Mouse (Mus musculus) forebrain, embryonic 11.5 days (tissue): ENCODE data around the gene Cenpq. TPM values are rescaled to one million over a fixed set of nuclear protein-coding genes. Genes with fewer than 3 reads are reported as not detected.

ENCODE experiments used
- ATAC-seq: fragments of 200-750 bp; cut with Nextera tagmentation; replicated peaks from 2 replicates; pipeline ENCODE4 v1.8.0; 2017; ENCODE audit warnings: moderate TSS enrichment; ENCODE audit not compliant: low FRiP score
- DNase-seq: peaks from one replicate; pipeline ENCODE4 v3.0.0-alpha.2; 2017; ENCODE audit warnings: low spot score
- H3K27ac ChIP-seq: fragments of 300-500 bp; sonication (generic); 2 replicates; pipeline ENCODE4 v1.5.1; 2014; ENCODE audit warnings: low read depth, low read length
- H3K27me3 ChIP-seq: fragments of 300-500 bp; sonication (generic); 2 replicates; pipeline ENCODE4 v1.6.1; 2014; ENCODE audit warnings: mild to moderate bottlenecking, low read length, mixed read lengths; ENCODE audit not compliant: control insufficient read depth, insufficient read depth
- H3K36me3 ChIP-seq: fragments of 300-500 bp; sonication (generic); 2 replicates; pipeline ENCODE4 v1.6.1; 2014; ENCODE audit warnings: mild to moderate bottlenecking, low read length, moderate library complexity, mixed read lengths; ENCODE audit not compliant: control insufficient read depth, insufficient read depth
- H3K4me1 ChIP-seq: fragments of 300-500 bp; sonication (generic); replicated peaks from 2 replicates; pipeline ENCODE4 v1.6.1; 2014; ENCODE audit warnings: low read length, mixed read lengths; ENCODE audit not compliant: control insufficient read depth, insufficient read depth
- H3K4me2 ChIP-seq: fragments of 300-500 bp; sonication (generic); 2 replicates; pipeline ENCODE4 v1.6.1; 2014; ENCODE audit warnings: low read depth, mild to moderate bottlenecking, low read length, moderate library complexity, mixed read lengths; ENCODE audit not compliant: severe bottlenecking
- H3K4me3 ChIP-seq: fragments of 300-500 bp; sonication (generic); 2 replicates; pipeline ENCODE4 v1.5.1; 2014; ENCODE audit warnings: low read depth, low read length
- H3K9ac ChIP-seq: fragments of 300-500 bp; sonication (generic); 2 replicates; pipeline ENCODE4 v1.6.1; 2014; ENCODE audit warnings: low read length
- H3K9me3 ChIP-seq: fragments of 300-500 bp; sonication (generic); 2 replicates; pipeline ENCODE4 v1.6.1; 2016; ENCODE audit warnings: low read length, mixed read lengths; ENCODE audit not compliant: control insufficient read depth
- WGBS: fragments of 180-500 bp; shearing (Covaris S2); extraction: QIAGEN DNeasy Blood & Tissue Kit; methylation state at CpG from one replicate; pipeline ENCODE4 v1.1.7; 2014; 5-methylcytosine and 5-hydroxymethylcytosine counted together
- polyA plus RNA-seq: library from polyadenylated mRNA; unstranded; fragments of >200 nt; fragmentation: Nextera tagmentation; extraction: Ambion mirVana; gene quantifications from 2 replicates; pipeline ENCODE4 v1.2.1, GENCODE M21; 2014

Gene Cenpq
- polyA plus RNA-seq, 1 experiment from 2014 or later, result 46.4 TPM

- DNase-seq, result no peak
- 76% methylated on average over 4 of the region's 4 CpGs for WGBS
These were observed 31.5 kb downstream of the Cenpq start for GRCm38 (mm10) chr17:40903345-40903744.

GRCm38 (mm10) chr17:40899783-40900363 lies 35.0 kb downstream of the Cenpq start:
- no peak overlapping the region for H3K27ac ChIP-seq
- no peaks in the 10 kb centered on the region for H3K27me3 ChIP-seq
- 27% methylated on average over 4 of the region's 4 CpGs for WGBS
- no peaks in the 10 kb centered on the region for H3K4me1 ChIP-seq
- ATAC-seq (no peak), DNase-seq (no peak)
- H3K4me2 ChIP-seq, result no peak overlapping the region
- no peak overlapping the region for H3K4me3 ChIP-seq
- no peaks in the 10 kb centered on the region for H3K36me3 ChIP-seq
- H3K9me3 ChIP-seq, result no peaks in the 10 kb centered on the region
- no peak overlapping the region for H3K9ac ChIP-seq

More at GRCm38 (mm10) chr17:40903345-40903744, 31.5 kb downstream of the Cenpq start:
- Histone ChIP-seq H3K9ac (no peak overlapping the region), H3K36me3 (no peaks in the 10 kb centered on the region), H3K27me3 (no peaks in the 10 kb centered on the region), H3K4me1 (no peaks in the 10 kb centered on the region), H3K4me3 (no peak overlapping the region), H3K27ac (no peak overlapping the region), H3K4me2 (no peak overlapping the region), H3K9me3 (no peaks in the 10 kb centered on the region)
- no peak for ATAC-seq

GRCm38 (mm10) chr17:40896863-40897262 lies 38.0 kb downstream of the Cenpq start:
- H3K9me3 ChIP-seq, result no peaks in the 10 kb centered on the region
- no peak overlapping the region for H3K27ac ChIP-seq
- no peaks in the 10 kb centered on the region for H3K27me3 ChIP-seq
- no peaks in the 10 kb centered on the region for H3K4me1 ChIP-seq
- H3K4me3 ChIP-seq, result no peak overlapping the region
- no peaks in the 10 kb centered on the region for H3K36me3 ChIP-seq
- DNase-seq (no peak), ATAC-seq (0 out of 2 replicates have a peak, but pooled peaks have one; percentile 24)
- H3K4me2 ChIP-seq, result no peak overlapping the region
- no peak overlapping the region for H3K9ac ChIP-seq
- WGBS, result 76% methylated on average over 1 of the region's 1 CpGs

GRCm38 (mm10) chr17:40887849-40888536 lies 46.9 kb downstream of the Cenpq start:
- Histone ChIP-seq H3K9me3 (no peaks in the 10 kb centered on the region), H3K9ac (no peak overlapping the region), H3K4me2 (no peak overlapping the region), H3K36me3 (no peaks in the 10 kb centered on the region), H3K27ac (no peak overlapping the region), H3K27me3 (no peaks in the 10 kb centered on the region), H3K4me1 (no peaks in the 10 kb centered on the region), H3K4me3 (no peak overlapping the region)
- no peak for ATAC-seq
- WGBS, result 87% methylated on average over 4 of the region's 4 CpGs
- no peak for DNase-seq

- no peaks in the 10 kb centered on the region for H3K9me3 ChIP-seq
- WGBS, result 93% methylated on average over 4 of the region's 4 CpGs
- no peak overlapping the region for H3K4me2 ChIP-seq
- DNase-seq, result no peak
- H3K9ac ChIP-seq, result no peak overlapping the region
- no peaks in the 10 kb centered on the region for H3K27me3 ChIP-seq
- H3K4me3 ChIP-seq, result no peak overlapping the region
- no peaks in the 10 kb centered on the region for H3K36me3 ChIP-seq
- no peak for ATAC-seq
- no peaks in the 10 kb centered on the region for H3K4me1 ChIP-seq
- H3K27ac ChIP-seq, result no peak overlapping the region
These were observed 49.7 kb downstream of the Cenpq start for GRCm38 (mm10) chr17:40885155-40885554.

- Histone ChIP-seq H3K27me3 (no peaks in the 10 kb centered on the region), H3K9me3 (no peaks in the 10 kb centered on the region), H3K27ac (no peak overlapping the region), H3K4me1 (0 out of 2 replicates have a peak, but pooled peaks cover 2% of the 10 kb centered on the region), H3K4me3 (no peak overlapping the region), H3K36me3 (no peaks in the 10 kb centered on the region), H3K9ac (no peak overlapping the region), H3K4me2 (no peak overlapping the region)
- no peak for ATAC-seq
- WGBS, result 92% methylated on average over 6 of the region's 6 CpGs
- DNase-seq, result no peak
These were observed 52.7 kb downstream of the Cenpq start for GRCm38 (mm10) chr17:40882172-40882571.

GRCm38 (mm10) chr17:40879924-40880691 lies 54.7 kb downstream of the Cenpq start, which contains the start of gene 9130008F23Rik:
Gene 9130008F23Rik (minus strand): TSS chr17:40880559.
- Histone ChIP-seq H3K4me3 (peak within 1 kb of the TSS; percentile 50), H3K4me1 (0 out of 2 replicates have a peak, but pooled peaks cover 2% of the 10 kb centered on the region), H3K27me3 (no peaks in the 10 kb centered on the region), H3K4me2 (peak within 1 kb of the TSS; percentile 88), H3K9ac (peak within 1 kb of the TSS; percentile 57), H3K9me3 (no peaks in the 10 kb centered on the region), H3K27ac (no peak within 1 kb of the TSS), H3K36me3 (no peaks in the 10 kb centered on the region)
- 1% methylated on average over 40 of the region's 40 CpGs for WGBS
- ATAC-seq, result peak; percentile 83
- DNase-seq, result peak; percentile 61

GRCm38 (mm10) chr17:40879528-40879923 lies 55.3 kb downstream of the Cenpq start:
- Histone ChIP-seq H3K9me3 (no peaks in the 10 kb centered on the region), H3K27ac (no peak overlapping the region), H3K27me3 (no peaks in the 10 kb centered on the region), H3K4me1 (0 out of 2 replicates have a peak, but pooled peaks cover 2% of the 10 kb centered on the region), H3K36me3 (no peaks in the 10 kb centered on the region), H3K4me2 (peak overlapping the region; percentile 88), H3K4me3 (peak overlapping the region; percentile 50), H3K9ac (peak overlapping the region; percentile 57)
- ATAC-seq (no peak), DNase-seq (no peak)
- WGBS, result 13% methylated on average over 6 of the region's 6 CpGs
